Mouse (Mus musculus) hindbrain, embryonic 12.5 days (tissue): ENCODE measurements around the gene Olfr218. TPM values are rescaled to one million over a fixed set of nuclear protein-coding genes. Genes with fewer than 3 reads are reported as not detected.
"Not testable (repeated sequence)": the region's sequence is repeated elsewhere in the genome, so short reads cannot be mapped to it uniquely, and the experiment has no call there.

Experiments
- ATAC-seq: fragments of 200-750 bp; cut with Nextera tagmentation; 2 replicates; pipeline ENCODE4 v1.8.0; 2017; ENCODE audit warnings: moderate TSS enrichment; ENCODE audit not compliant: low FRiP score
- H3K27ac ChIP-seq: fragments of 300-500 bp; sonication (generic); 2 replicates; pipeline ENCODE4 v1.5.1; 2016; ENCODE audit warnings: mild to moderate bottlenecking
- H3K27me3 ChIP-seq: fragments of 300-500 bp; sonication (generic); 2 replicates; pipeline ENCODE4 v1.6.1; 2016; ENCODE audit warnings: mild to moderate bottlenecking
- H3K36me3 ChIP-seq: fragments of 300-500 bp; sonication (generic); 2 replicates; pipeline ENCODE4 v1.6.1; 2016; ENCODE audit warnings: mild to moderate bottlenecking
- H3K4me1 ChIP-seq: fragments of 300-500 bp; sonication (generic); 2 replicates; pipeline ENCODE4 v1.6.1; 2016
- H3K4me2 ChIP-seq: fragments of 300-500 bp; sonication (generic); replicated peaks from 2 replicates; pipeline ENCODE4 v1.6.1; 2016; ENCODE audit warnings: mild to moderate bottlenecking
- H3K4me3 ChIP-seq: fragments of 300-500 bp; sonication (generic); 2 replicates; pipeline ENCODE4 v1.5.1; 2016; ENCODE audit warnings: mild to moderate bottlenecking
- H3K9ac ChIP-seq: fragments of 300-500 bp; sonication (generic); 2 replicates; pipeline ENCODE4 v1.6.1; 2016; ENCODE audit warnings: mild to moderate bottlenecking, moderate library complexity
- H3K9me3 ChIP-seq: fragments of 300-500 bp; sonication (generic); replicated peaks from 2 replicates; pipeline ENCODE4 v1.6.1; 2016; ENCODE audit warnings: mild to moderate bottlenecking
- WGBS: fragments of 180-500 bp; shearing (Covaris S2); methylation state at CpG from one replicate; pipeline ENCODE4 v1.1.7; 2016; 5-methylcytosine and 5-hydroxymethylcytosine counted together
- polyA plus RNA-seq: library from polyadenylated mRNA; unstranded; fragments of >200 nt; fragmentation: Nextera tagmentation; extraction: Ambion mirVana; gene quantifications from 2 replicates; pipeline ENCODE4 v1.2.1, GENCODE M21; 2016

The Olfr218 gene
- polyA plus RNA-seq: not detected in 2 replicates

GRCm38 (mm10) chr1:173197508-173197907 lies at the start of gene Olfr218:
TSS of gene Olfr218 (plus strand) at chr1:173197808.
- H3K27me3 ChIP-seq: no peaks in the 10 kb centered on the region
- H3K9me3 ChIP-seq: no peaks in the 10 kb centered on the region
- H3K27ac ChIP-seq: no peak within 1 kb of the TSS
- 75% methylated on average over 5 of the region's 5 CpGs for WGBS
- H3K9ac ChIP-seq: no peak within 1 kb of the TSS
- H3K4me3 ChIP-seq: no peak within 1 kb of the TSS
- H3K4me1 ChIP-seq: no peaks in the 10 kb centered on the region
- no peak for ATAC-seq
- no peaks in the 10 kb centered on the region for H3K36me3 ChIP-seq
- no peak within 1 kb of the TSS for H3K4me2 ChIP-seq

- H3K9me3 ChIP-seq: no peaks in the 10 kb centered on the region
- H3K36me3 ChIP-seq: no peaks in the 10 kb centered on the region
- H3K4me3 ChIP-seq: no peak overlapping the region
- no peak for ATAC-seq
- H3K27me3 ChIP-seq: no peaks in the 10 kb centered on the region
- no peaks in the 10 kb centered on the region for H3K4me1 ChIP-seq
- no peak overlapping the region for H3K27ac ChIP-seq
- no peak overlapping the region for H3K9ac ChIP-seq
- H3K4me2 ChIP-seq: no peak overlapping the region
These were observed 23.3 kb upstream of the Olfr218 start for GRCm38 (mm10) chr1:173174154-173174842.

- H3K9me3 ChIP-seq: no peaks in the 10 kb centered on the region
- no peaks in the 10 kb centered on the region for H3K36me3 ChIP-seq
- H3K4me3 ChIP-seq: no peak within 1 kb of the TSS
- H3K27ac ChIP-seq: no peak within 1 kb of the TSS
- ATAC-seq: no peak
- no peak within 1 kb of the TSS for H3K9ac ChIP-seq
- H3K27me3 ChIP-seq: no peaks in the 10 kb centered on the region
- 67% methylated on average over 3 of the region's 3 CpGs for WGBS
- no peak within 1 kb of the TSS for H3K4me2 ChIP-seq
- H3K4me1 ChIP-seq: no peaks in the 10 kb centered on the region
These were observed 7.1 kb upstream of the Olfr218 start, which contains the start of gene Olfr1406 for GRCm38 (mm10) chr1:173190540-173190939. TSS of gene Olfr1406 (minus strand) at chr1:173190640.

GRCm38 (mm10) chr1:173192059-173192458 lies 5.5 kb upstream of the Olfr218 start:
- Histone ChIP-seq H3K27ac (no peak overlapping the region), H3K4me1 (no peaks in the 10 kb centered on the region), H3K9me3 (no peaks in the 10 kb centered on the region), H3K4me3 (no peak overlapping the region), H3K36me3 (no peaks in the 10 kb centered on the region), H3K4me2 (no peak overlapping the region), H3K27me3 (no peaks in the 10 kb centered on the region), H3K9ac (no peak overlapping the region)
- WGBS: 82% methylated on average over 3 of the region's 3 CpGs
- ATAC-seq: no peak

GRCm38 (mm10) chr1:173196359-173196758 lies 1.2 kb upstream of the Olfr218 start:
- WGBS: 87% methylated on average over 2 of the region's 2 CpGs
- H3K9ac ChIP-seq: no peak overlapping the region
- H3K4me1 ChIP-seq: no peaks in the 10 kb centered on the region
- H3K27me3 ChIP-seq: no peaks in the 10 kb centered on the region
- H3K36me3 ChIP-seq: no peaks in the 10 kb centered on the region
- no peak overlapping the region for H3K4me2 ChIP-seq
- H3K4me3 ChIP-seq: no peak overlapping the region
- ATAC-seq: no peak
- H3K27ac ChIP-seq: no peak overlapping the region
- no peaks in the 10 kb centered on the region for H3K9me3 ChIP-seq

GRCm38 (mm10) chr1:173212092-173212491 lies 14.5 kb downstream of the Olfr218 start, which contains the start of gene Olfr1404:
TSS of gene Olfr1404 (plus strand) at chr1:173212392.
- no peak within 1 kb of the TSS for H3K4me2 ChIP-seq
- no peaks in the 10 kb centered on the region for H3K4me1 ChIP-seq
- 89% methylated on average over 5 of the region's 5 CpGs for WGBS
- no peak within 1 kb of the TSS for H3K9ac ChIP-seq
- no peak within 1 kb of the TSS for H3K27ac ChIP-seq
- no peaks in the 10 kb centered on the region for H3K36me3 ChIP-seq
- no peaks in the 10 kb centered on the region for H3K9me3 ChIP-seq
- no peak for ATAC-seq
- no peak within 1 kb of the TSS for H3K4me3 ChIP-seq
- no peaks in the 10 kb centered on the region for H3K27me3 ChIP-seq

- H3K36me3 ChIP-seq: no peaks in the 10 kb centered on the region
- H3K27ac ChIP-seq: no peak overlapping the region
- no peaks in the 10 kb centered on the region for H3K4me1 ChIP-seq
- no peak for ATAC-seq
- H3K9me3 ChIP-seq: no peaks in the 10 kb centered on the region
- H3K27me3 ChIP-seq: no peaks in the 10 kb centered on the region
- H3K9ac ChIP-seq: no peak overlapping the region
- H3K4me3 ChIP-seq: no peak overlapping the region
- 89% methylated on average over 3 of the region's 3 CpGs for WGBS
- no peak overlapping the region for H3K4me2 ChIP-seq
These were observed 18.9 kb downstream of the Olfr218 start for GRCm38 (mm10) chr1:173216481-173216880.

- no peak for ATAC-seq
- Histone ChIP-seq H3K9ac (no peak within 1 kb of the TSS), H3K4me3 (no peak within 1 kb of the TSS), H3K4me1 (no peaks in the 10 kb centered on the region), H3K27me3 (no peaks in the 10 kb centered on the region), H3K9me3 (no peaks in the 10 kb centered on the region), H3K27ac (no peak within 1 kb of the TSS), H3K4me2 (no peak within 1 kb of the TSS), H3K36me3 (no peaks in the 10 kb centered on the region)
- WGBS: 93% methylated on average over 2 of the region's 2 CpGs
These were observed 29.5 kb downstream of the Olfr218 start, which contains the start of gene Fcer1a for GRCm38 (mm10) chr1:173227081-173227480. TSS of gene Fcer1a (minus strand) at chr1:173227214.

GRCm38 (mm10) chr1:173237004-173237403 lies 39.4 kb downstream of the Olfr218 start:
- WGBS: 86% methylated on average over 1 of the region's 1 CpGs
- not testable (repeated sequence) for H3K9ac ChIP-seq, H3K4me2 ChIP-seq, H3K4me1 ChIP-seq, H3K4me3 ChIP-seq, H3K27me3 ChIP-seq, H3K9me3 ChIP-seq, ATAC-seq, H3K27ac ChIP-seq, H3K36me3 ChIP-seq

GRCm38 (mm10) chr1:173249888-173250287 lies 52.3 kb downstream of the Olfr218 start:
- no peaks in the 10 kb centered on the region for H3K36me3 ChIP-seq
- H3K4me1 ChIP-seq: no peaks in the 10 kb centered on the region
- H3K4me2 ChIP-seq: no peak overlapping the region
- no peak for ATAC-seq
- no peak overlapping the region for H3K4me3 ChIP-seq
- no peaks in the 10 kb centered on the region for H3K9me3 ChIP-seq
- H3K9ac ChIP-seq: no peak overlapping the region
- no peaks in the 10 kb centered on the region for H3K27me3 ChIP-seq
- WGBS: 92% methylated on average over 3 of the region's 3 CpGs
- no peak overlapping the region for H3K27ac ChIP-seq

Other genes starting within 250 kb of the Olfr218 start
- gene Olfr16, start 247.4 kb upstream of the Olfr218 start, polyA plus RNA-seq: not detected in 2 replicates
- not detected in 2 replicates for gene Olfr1408, start 60.4 kb upstream of the Olfr218 start, polyA plus RNA-seq
- not detected in 2 replicates for gene Olfr1406, start 7.2 kb upstream of the Olfr218 start, polyA plus RNA-seq
- not detected in 2 replicates for gene Olfr1404, start 14.6 kb downstream of the Olfr218 start, polyA plus RNA-seq
- gene Fcer1a, start 29.4 kb downstream of the Olfr218 start, polyA plus RNA-seq: not detected in 2 replicates
- not detected in 2 replicates for gene Olfr418, start 68.2 kb downstream of the Olfr218 start, polyA plus RNA-seq
- not detected in 2 replicates for gene Mptx2, start 80.0 kb downstream of the Olfr218 start, polyA plus RNA-seq
- 7.8 and 9.3 TPM in 2 replicates for gene Ackr1, start 135.9 kb downstream of the Olfr218 start, polyA plus RNA-seq
- 3.2 and 3.9 TPM in 2 replicates for gene Aim2, start 153.1 kb downstream of the Olfr218 start, polyA plus RNA-seq
- 20.1 and 25.7 TPM in 2 replicates for gene Cadm3, start 169.9 kb downstream of the Olfr218 start, polyA plus RNA-seq